Mouse (Mus musculus) heart, adult 9 months (tissue): ENCODE measurements around the gene Oscar.
"Not testable (repeated sequence)": the region's sequence is repeated elsewhere in the genome, so short reads cannot be mapped to it uniquely, and the experiment has no call there.

Experiments
- DNase-seq, 2 experiments: peaks; one replicate each; pipeline ENCODE4 v3.0.0; 2022; ENCODE audit warnings: low spot score in 2 of 2

Gene Oscar

GRCm38 (mm10) chr7:3610437-3610836 lies 5.5 kb downstream of the Oscar start:
- no peak for DNase-seq

GRCm38 (mm10) chr7:3609082-3609481 lies 6.9 kb downstream of the Oscar start:
- peak; percentile 54 to 74 for DNase-seq

- no peak for DNase-seq
These were observed 7.3 kb downstream of the Oscar start for GRCm38 (mm10) chr7:3608668-3609067.

GRCm38 (mm10) chr7:3607391-3607790 lies 8.6 kb downstream of the Oscar start:
- no peak for DNase-seq

GRCm38 (mm10) chr7:3606798-3607197 lies 9.2 kb downstream of the Oscar start:
- peak in 1 of 2 experiments; percentile 23 for DNase-seq

GRCm38 (mm10) chr7:3601119-3601518 lies 14.8 kb downstream of the Oscar start:
- DNase-seq = peak in 1 of 2 experiments; percentile 47

GRCm38 (mm10) chr7:3597755-3598154 lies 18.2 kb downstream of the Oscar start:
- DNase-seq = not testable (repeated sequence)

- DNase-seq = no peak
These were observed 20.8 kb downstream of the Oscar start for GRCm38 (mm10) chr7:3595146-3595545.

- no peak for DNase-seq
These were observed 21.3 kb downstream of the Oscar start for GRCm38 (mm10) chr7:3594686-3595085.

GRCm38 (mm10) chr7:3593855-3594254 lies 22.1 kb downstream of the Oscar start:
- no peak for DNase-seq

GRCm38 (mm10) chr7:3591534-3591933 lies 24.4 kb downstream of the Oscar start:
- DNase-seq = no peak

- DNase-seq = no peak
These were observed 25.4 kb downstream of the Oscar start for GRCm38 (mm10) chr7:3590550-3590949.

- no peak for DNase-seq
These were observed 28.7 kb downstream of the Oscar start for GRCm38 (mm10) chr7:3587292-3587691.

- no peak for DNase-seq
These were observed 29.7 kb downstream of the Oscar start for GRCm38 (mm10) chr7:3586255-3586654.

- DNase-seq = no peak
These were observed 30.2 kb downstream of the Oscar start for GRCm38 (mm10) chr7:3585763-3586162.

- DNase-seq = no peak
These were observed 35.9 kb downstream of the Oscar start for GRCm38 (mm10) chr7:3580029-3580428.

- no peak for DNase-seq
These were observed 36.9 kb downstream of the Oscar start for GRCm38 (mm10) chr7:3578952-3579546.

GRCm38 (mm10) chr7:3578196-3578595 lies 37.8 kb downstream of the Oscar start:
- DNase-seq = no peak

- DNase-seq = no peak
These were observed 39.4 kb downstream of the Oscar start for GRCm38 (mm10) chr7:3576354-3577124.

GRCm38 (mm10) chr7:3574216-3574615 lies 41.7 kb downstream of the Oscar start:
- no peak for DNase-seq

- no peak for DNase-seq
These were observed 44.1 kb downstream of the Oscar start for GRCm38 (mm10) chr7:3571847-3572246.

- not testable (repeated sequence) for DNase-seq
These were observed 45.4 kb downstream of the Oscar start for GRCm38 (mm10) chr7:3570580-3570979.

GRCm38 (mm10) chr7:3569725-3570124 lies 46.2 kb downstream of the Oscar start:
- no peak for DNase-seq
